In the genomic region with DNA sequence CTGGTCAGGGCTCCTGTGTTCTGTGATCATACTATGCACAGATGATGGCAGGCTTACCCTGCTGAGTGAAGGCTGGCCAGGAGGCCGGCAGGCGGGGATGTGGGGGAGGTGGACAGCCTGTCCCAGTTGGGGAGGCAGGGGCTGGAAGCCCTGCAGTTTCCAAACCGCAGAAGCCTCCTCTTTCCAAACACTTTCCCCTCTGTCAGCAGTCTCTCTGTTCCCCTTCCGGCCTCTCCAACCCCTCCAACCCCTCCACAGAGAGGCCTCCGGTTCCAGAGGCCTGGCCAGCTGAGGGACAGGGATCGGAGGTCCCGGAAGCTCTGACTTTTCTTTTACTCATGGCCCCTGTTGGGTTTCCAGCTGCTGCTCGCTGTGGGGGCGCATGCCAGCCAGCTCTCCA, we compare ENCODE assay signal across 9 mouse cellular contexts.
DNase-seq lines count a peak whose midpoint lies in the region; ATAC-seq lines count a peak whose summit lies in the region.
"Had no signal": no experiment of that assay in that cellular context is flagged by ENCODE, and none has a peak within 500 bp of the region (broad histone marks: within the 10 kb centered on the region; RNA-seq: fewer than 3 reads in every experiment).

No protein-coding gene starts in this region.

- no peak for ATAC-seq in forebrain, embryonic 14.5 days
- ATAC-seq in liver, embryonic 11.5 days (replicated peaks; ENCODE audit: low FRiP score): no peak

- peak; percentile 50 for DNase-seq in gastrocnemius, adult 18-20 months (ENCODE audit: low spot score)
- DNase-seq in gastrocnemius, adult 8-10 months (ENCODE audit: low spot score in 2 of 2): no peak
- peak; percentile 49 for DNase-seq in brain, adult 2 months (ENCODE audit: low read depth, low spot score)
- peak; percentile 69 to 80 for DNase-seq in heart, adult 9 months (ENCODE audit: low spot score in 2 of 2)
- peak; percentile 77 for DNase-seq in kidney, postnatal 10 days
- DNase-seq in retina, postnatal 1 day: no peak
- DNase-seq in forebrain, embryonic 14.5 days (ENCODE audit: low spot score): no peak
- DNase-seq in liver, embryonic 11.5 days (ENCODE audit: low spot score): no peak

- H3K4me3 ChIP-seq in forebrain, embryonic 14.5 days (ENCODE audit: low read depth, low read length): no peak overlapping the region
- no peak overlapping the region for H3K4me3 ChIP-seq in liver, embryonic 11.5 days (ENCODE audit: low read depth, low read length)
- H3K4me3 ChIP-seq: embryonic facial prominence, embryonic 12.5 days had no signal

- H3K27me3 ChIP-seq in forebrain, embryonic 14.5 days (replicated peaks; ENCODE audit: control insufficient read depth, insufficient read depth, low read length): no peaks in the 10 kb centered on the region
- no peaks in the 10 kb centered on the region for H3K27me3 ChIP-seq in liver, embryonic 11.5 days (replicated peaks; ENCODE audit: control insufficient read depth, insufficient read depth, low read length)
- H3K27me3 ChIP-seq: embryonic facial prominence, embryonic 12.5 days had no signal

- H3K9me3 ChIP-seq in forebrain, embryonic 14.5 days (replicated peaks; ENCODE audit: control insufficient read depth, low read length): no peaks in the 10 kb centered on the region
- no peaks in the 10 kb centered on the region for H3K9me3 ChIP-seq in liver, embryonic 11.5 days (ENCODE audit: control insufficient read depth, low read length)
- H3K9me3 ChIP-seq: embryonic facial prominence, embryonic 12.5 days had no signal

- no peak overlapping the region for H3K9ac ChIP-seq in forebrain, embryonic 14.5 days (ENCODE audit: low read length)
- H3K9ac ChIP-seq in liver, embryonic 11.5 days (ENCODE audit: low read depth, low read length): no peak overlapping the region
- H3K9ac ChIP-seq: embryonic facial prominence, embryonic 12.5 days had no signal

- H3K36me3 ChIP-seq in forebrain, embryonic 14.5 days (ENCODE audit: control insufficient read depth, insufficient read depth, low read length): peaks cover 10% of the 10 kb centered on the region; the same call in 1 of the 2 replicates
- H3K36me3 ChIP-seq in liver, embryonic 11.5 days (ENCODE audit: control insufficient read depth, insufficient read depth, low read length): peaks cover 17% of the 10 kb centered on the region

- H3K4me1 ChIP-seq in forebrain, embryonic 14.5 days (ENCODE audit: control insufficient read depth, insufficient read depth, low read length): no peaks in the 10 kb centered on the region
- no peaks in the 10 kb centered on the region for H3K4me1 ChIP-seq in liver, embryonic 11.5 days (replicated peaks; ENCODE audit: control insufficient read depth, insufficient read depth, low read length)
- H3K4me1 ChIP-seq: embryonic facial prominence, embryonic 12.5 days had no signal

- no peak overlapping the region for H3K27ac ChIP-seq in forebrain, embryonic 14.5 days (ENCODE audit: low read depth, low read length)
- H3K27ac ChIP-seq in liver, embryonic 11.5 days (ENCODE audit: low read depth, low read length): no peak overlapping the region
- H3K27ac ChIP-seq: embryonic facial prominence, embryonic 12.5 days had no signal

- WGBS in forebrain, embryonic 14.5 days: 84% methylated on average over 9 of the region's 9 CpGs
- 90% methylated on average over 8 of the region's 9 CpGs for WGBS in liver, embryonic 11.5 days

- H3K4me2 ChIP-seq in forebrain, embryonic 14.5 days (ENCODE audit: low read length): no peak overlapping the region
- no peak overlapping the region for H3K4me2 ChIP-seq in liver, embryonic 11.5 days
- H3K4me2 ChIP-seq: embryonic facial prominence, embryonic 12.5 days had no signal

Comparison
In these comparisons a context has a peak if more than half of its experiments do, and no peak if none do; other contexts are left out.
1. DNase-seq: peak in gastrocnemius, adult 18-20 months (single experiment), brain, adult 2 months (single experiment), heart, adult 9 months (2 of 2) and kidney, postnatal 10 days (single experiment); none in gastrocnemius, adult 8-10 months (0 of 2), retina, postnatal 1 day (single experiment), forebrain, embryonic 14.5 days (single experiment) and liver, embryonic 11.5 days (single experiment).